8 mouse cellular contexts compared by ENCODE assay signal in genomic region chr5:136622721-136623542, GRCm38 (mm10). TPM values are rescaled to one million over a fixed set of nuclear protein-coding genes. Genes with fewer than 3 reads are reported as not detected.
DNase-seq lines count a peak whose midpoint lies in the region; ATAC-seq and TF ChIP-seq lines count a peak whose summit lies in the region.

No protein-coding gene starts in this region.

- peak overlapping the region; percentile 68 for H3K4me2 ChIP-seq in forebrain, embryonic 16.5 days (ENCODE audit: low read length)

- peak; percentile 96 for DNase-seq in MEL (ENCODE audit: low read depth, low spot score)
- peak; percentile 42 for DNase-seq in cerebellum, adult 11-12 months
- peak; percentile 26 for DNase-seq in layer of hippocampus, adult 9-11 months
- DNase-seq in lung, postnatal 10 days: peak; percentile 87
- peak; percentile 74 for DNase-seq in ovary, postnatal 14 days (ENCODE audit: low spot score)
- DNase-seq in thymus, postnatal 10 days (ENCODE audit: low spot score in 2 of 2): peak; percentile 79 to 83

- 3% methylated on average over 42 of the region's 43 CpGs for WGBS in forebrain, embryonic 16.5 days

- TF ChIP-seq RAD21 in MEL (IDR thresholded peaks at IDR 0.05; ENCODE audit: low read depth, low read length): peak; percentile 53

- peak overlapping the region; percentile 99 for H3K27ac ChIP-seq in MEL (ENCODE audit: control insufficient read depth, low read depth, low read length)
- no peak overlapping the region for H3K27ac ChIP-seq in forebrain, embryonic 16.5 days (ENCODE audit: low read length)

- H3K4me3 ChIP-seq in MEL (ENCODE audit: control insufficient read depth in 1 of 2, insufficient read depth in 1 of 2, low read depth in 2 of 2, low read length in 2 of 2): peak overlapping the region; percentile 40 to 58
- peak overlapping the region; percentile 46 for H3K4me3 ChIP-seq in forebrain, embryonic 16.5 days (replicated peaks; ENCODE audit: low read length)

- no peaks in the 10 kb centered on the region for H3K27me3 ChIP-seq in MEL (ENCODE audit: control insufficient read depth in 1 of 2, insufficient read depth in 2 of 2, low read length in 2 of 2)
- H3K27me3 ChIP-seq in forebrain, embryonic 16.5 days (replicated peaks; ENCODE audit: control insufficient read depth, insufficient read depth, low read length): peaks cover 18% of the 10 kb centered on the region

- peak; percentile 70 to 80 (median 75) for TF ChIP-seq CTCF in MEL (IDR thresholded peaks at IDR 0.05 in 2 of 3, conservative IDR thresholded peaks at IDR 0.05 in 1 of 3; ENCODE audit: control insufficient read depth in 1 of 3, insufficient read depth in 1 of 3, low read depth in 2 of 3, low read length in 3 of 3, poor library complexity in 1 of 3, severe bottlenecking in 1 of 3)

- peak overlapping the region; percentile 87 for H3K9ac ChIP-seq in MEL (ENCODE audit: control insufficient read depth, low read depth, low read length, poor library complexity, severe bottlenecking)
- peak overlapping the region; percentile 38; the same call in 1 of the 2 replicates for H3K9ac ChIP-seq in forebrain, embryonic 16.5 days (replicated peaks; ENCODE audit: low read depth, low read length)

- peaks cover 38 to 70% of the 10 kb centered on the region in 2 experiments for H3K4me1 ChIP-seq in MEL (ENCODE audit: control insufficient read depth in 1 of 2, insufficient read depth in 2 of 2, low read length in 2 of 2)
- H3K4me1 ChIP-seq in forebrain, embryonic 16.5 days (replicated peaks; ENCODE audit: control insufficient read depth, insufficient read depth, low read length): peaks cover 9% of the 10 kb centered on the region

- peaks cover 0 to 60% of the 10 kb centered on the region in 2 experiments; a peak in 2 of 4 replicates for H3K36me3 ChIP-seq in MEL (ENCODE audit: control insufficient read depth in 1 of 2, insufficient read depth in 2 of 2, low read length in 2 of 2)
- no peaks in the 10 kb centered on the region for H3K36me3 ChIP-seq in forebrain, embryonic 16.5 days (ENCODE audit: control insufficient read depth, insufficient read depth)

- H3K9me3 ChIP-seq in MEL (replicated peaks; ENCODE audit: insufficient read depth, low read length): no peaks in the 10 kb centered on the region
- no peaks in the 10 kb centered on the region for H3K9me3 ChIP-seq in forebrain, embryonic 16.5 days (ENCODE audit: control insufficient read depth, low read length)

- H3K79me2 ChIP-seq in MEL (ENCODE audit: control insufficient read depth, insufficient read depth, low read length, poor library complexity): peaks cover 4% of the 10 kb centered on the region; the same call in 1 of the 2 replicates

- peak; percentile 46 to 71; a peak in 1 of 4 replicates for TF ChIP-seq POLR2A in MEL (IDR thresholded peaks at IDR 0.05; ENCODE audit: control insufficient read depth in 1 of 2, insufficient read depth in 1 of 2, low read depth in 1 of 2, low read length in 2 of 2, poor library complexity in 1 of 2)

- peak; percentile 55 for ATAC-seq in forebrain, embryonic 16.5 days
- peak; percentile 38 to 42; a peak in 3 of 4 replicates for ATAC-seq in hematopoietic stem cell, adult 5-6 weeks (replicated peaks in 1 of 2; ENCODE audit: insufficient read depth in 1 of 2, low FRiP score in 2 of 2, low TSS enrichment in 1 of 2, low read depth in 1 of 2, poor library complexity in 2 of 2, severe bottlenecking in 2 of 2)

- TF ChIP-seq EP300 in MEL (IDR thresholded peaks at IDR 0.05; ENCODE audit: low read depth in 1 of 2, low read length in 2 of 2): peak; percentile 84 to 96

TF ChIP-seq in MEL, 35 proteins besides CTCF, POLR2A, EP300 and RAD21:
- TF ChIP-seq TCF12 (IDR thresholded peaks at IDR 0.05; ENCODE audit: low read depth, low read length) (peak; percentile 95), RCOR1 (IDR thresholded peaks at IDR 0.05; ENCODE audit: low read depth, low read length) (no peak), KAT2A (conservative IDR thresholded peaks at IDR 0.05; ENCODE audit: low read depth, low read length) (no peak), TBP (IDR thresholded peaks at IDR 0.05; ENCODE audit: low read depth, low read length) (peak; percentile 84), ZC3H11A (IDR thresholded peaks at IDR 0.05; ENCODE audit: low read depth, low read length) (peak; percentile 37; the same call in 1 of the 2 replicates), UBTF (IDR thresholded peaks at IDR 0.05; ENCODE audit: borderline replicate concordance, insufficient read depth, low read depth, low read length) (peak; percentile 61; the same call in 1 of the 2 replicates), GABPA (IDR thresholded peaks at IDR 0.05; ENCODE audit: low read depth, low read length) (no peak), BHLHE40 (IDR thresholded peaks at IDR 0.05; ENCODE audit: borderline replicate concordance, low read depth, low read length) (peak; percentile 34; the same call in 1 of the 2 replicates), TAL1 (IDR thresholded peaks at IDR 0.05; ENCODE audit: low read length) (peak; percentile 83), MXI1 (IDR thresholded peaks at IDR 0.05; ENCODE audit: low read depth, low read length) (peak; percentile 22), NRF1 (IDR thresholded peaks at IDR 0.05; ENCODE audit: insufficient read depth, low read depth, low read length, poor library complexity, severe bottlenecking) (peak; percentile 54; the same call in 1 of the 2 replicates), HCFC1 (IDR thresholded peaks at IDR 0.05; ENCODE audit: low read depth, low read length) (peak; percentile 65), POLR2AphosphoS2 (IDR thresholded peaks at IDR 0.05; ENCODE audit: low read length) (peak; percentile 45; the same call in 1 of the 2 replicates), NELFE (IDR thresholded peaks at IDR 0.05; ENCODE audit: low read depth, low read length) (peak; percentile 53), CHD2 (IDR thresholded peaks at IDR 0.05; ENCODE audit: low read length) (no peak), USF2 (IDR thresholded peaks at IDR 0.05; ENCODE audit: borderline replicate concordance in 1 of 2, insufficient read depth in 1 of 2, low read depth in 1 of 2, low read length in 2 of 2) (no peak), CHD1 (IDR thresholded peaks at IDR 0.05; ENCODE audit: low read depth, low read length) (no peak), MYC (IDR thresholded peaks at IDR 0.05; ENCODE audit: low read depth, low read length) (peak; percentile 83), GATA1 (IDR thresholded peaks at IDR 0.05; ENCODE audit: low read depth, low read length) (peak; percentile 83), ZMIZ1 (IDR thresholded peaks at IDR 0.05; ENCODE audit: low read depth, low read length) (peak; percentile 80; the same call in 1 of the 2 replicates), ZKSCAN1 (IDR thresholded peaks at IDR 0.05; ENCODE audit: low read depth, low read length) (no peak), SIN3A (IDR thresholded peaks at IDR 0.05; ENCODE audit: low read length) (peak; percentile 99), JUND (IDR thresholded peaks at IDR 0.05; ENCODE audit: low read depth, low read length) (peak; percentile 70), E2F4 (IDR thresholded peaks at IDR 0.05; ENCODE audit: borderline replicate concordance, low read depth, low read length) (0 out of 2 replicates have a peak, but pooled peaks have one; percentile 41), ELF1 (IDR thresholded peaks at IDR 0.05; ENCODE audit: low read depth, low read length) (no peak), SMC3 (IDR thresholded peaks at IDR 0.05; ENCODE audit: low read depth, low read length) (peak; percentile 52), MEF2A (IDR thresholded peaks at IDR 0.05; ENCODE audit: extremely low read depth, insufficient replicate concordance, low read depth, low read length, poor library complexity, severe bottlenecking) (no peak), ETS1 (IDR thresholded peaks at IDR 0.05; ENCODE audit: low read depth, low read length) (peak; percentile 82), MAFK (IDR thresholded peaks at IDR 0.05; ENCODE audit: borderline replicate concordance, low read depth, low read length) (no peak), MAZ (IDR thresholded peaks at IDR 0.05; ENCODE audit: low read depth, low read length) (peak; percentile 40), POLR2AphosphoS5 (IDR thresholded peaks at IDR 0.05; ENCODE audit: borderline replicate concordance, low read depth, low read length) (no peak), MYB (IDR thresholded peaks at IDR 0.05; ENCODE audit: low read depth, low read length) (peak; percentile 88), USF1 (IDR thresholded peaks at IDR 0.05; ENCODE audit: low read depth, low read length) (no peak), MAX (IDR thresholded peaks at IDR 0.05; ENCODE audit: low read length) (no peak; the same call in none of the 2 replicates), ZNF384 (IDR thresholded peaks at IDR 0.05; ENCODE audit: low read depth, low read length) (peak; percentile 99)
TF ChIP-seq in MEL: peak in this region for 22.

RNA-seq across cellular contexts. Expression of gene Cux1, which starts 55.6 kb away (rescaled TPM):
- total RNA-seq in MEL (2012; rRNA removed): 70.4 and 71.1 TPM in 2 replicates
- polyA plus RNA-seq in MEL (2012; ENCODE audit: insufficient read depth in 1 of 2, insufficient read length in 2 of 2, low read depth in 1 of 2, low replicate concordance in 2 of 2, missing spikeins in 1 of 2): 100 to 1,000 TPM in 1 of 2 experiments, not detected in 1; 104 TPM
- polyA plus RNA-seq in forebrain, embryonic 16.5 days (2015; fragmentation: Nextera tagmentation; extraction: Ambion mirVana): 138 and 141 TPM in 2 replicates
- 171 and 172 TPM in 2 replicates for total RNA-seq in hematopoietic stem cell, adult 5-6 weeks (2017)

Comparison
In these comparisons a context has a peak if more than half of its experiments do, and no peak if none do; other contexts are left out.
1. DNase-seq: peak in every context shown above with its lines; median percentile 96 in MEL; 87 in lung, postnatal 10 days; 81 in thymus, postnatal 10 days; 74 in ovary, postnatal 14 days; 42 in cerebellum, adult 11-12 months; 26 in layer of hippocampus, adult 9-11 months.